Mouse (Mus musculus) ovary, adult 10 weeks (tissue): Measurements from ENCODE around the gene Slc26a8. TPM values are rescaled to one million over a fixed set of nuclear protein-coding genes. Genes with fewer than 3 reads are reported as not detected.

Experiments
- polyA plus RNA-seq: library from polyadenylated mRNA; stranded (reverse); fragments of 350-450 nt; fragmentation: Illumina TruSeq; extraction: RNeasy Lipid Tissue Mini Kit (QIAGEN cat#74804); gene quantifications from one replicate; pipeline ENCODE4 v1.2.3, GENCODE M21; 2014

Gene Slc26a8
- 0.97 TPM for polyA plus RNA-seq

GRCm38 (mm10) chr17:28689586-28690283, at the start of gene Slc26a8:
Gene Slc26a8 (minus strand): TSS chr17:28690233.

GRCm38 (mm10) chr17:28725783-28726182, 35.8 kb upstream of the Slc26a8 start, which contains the start of gene AC170998.1:
Gene AC170998.1 (plus strand): TSS chr17:28726083.

GRCm38 (mm10) chr17:28690776-28691686, 998 bp upstream of the Slc26a8 start, which contains the start of gene Mapk14:
Gene Mapk14 (plus strand): TSS chr17:28691329.

DNA sequence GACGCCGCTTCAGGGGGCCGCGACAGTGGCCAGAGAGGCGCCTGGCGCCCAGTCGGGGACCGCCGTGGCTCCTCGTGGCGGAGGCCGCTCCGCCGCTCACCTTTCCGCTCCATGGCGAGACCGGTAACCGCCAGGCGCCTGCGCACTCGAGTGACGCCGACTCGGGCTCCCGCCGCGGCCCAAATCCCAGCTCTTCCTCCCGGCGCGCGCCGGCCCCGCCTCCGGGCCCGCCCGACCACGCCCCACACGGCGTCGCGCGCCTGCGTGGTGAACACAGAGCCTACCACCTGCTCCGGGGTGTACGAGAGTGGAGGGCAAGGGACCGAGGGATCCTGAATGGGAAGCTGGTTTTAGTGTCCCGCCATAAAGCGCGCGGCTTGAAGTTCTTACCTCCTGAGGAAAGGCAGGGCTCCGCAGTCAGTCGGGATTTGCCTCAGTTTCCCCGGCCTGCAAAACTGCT, 67.7 kb downstream of the Slc26a8 start, which contains the start of gene Srpk1:
Srpk1 (minus strand) TSS at position 410 of the 460 bp plus-strand sequence.

Other genes with a start within 250 kb of the Slc26a8 start
- 158 TPM for gene Fkbp5, start 172.7 kb downstream of the Slc26a8 start, polyA plus RNA-seq
- not detected for gene Armc12, start 159.4 kb downstream of the Slc26a8 start, polyA plus RNA-seq
- not detected for gene Clpsl2, start 140.8 kb downstream of the Slc26a8 start, polyA plus RNA-seq
- 0.97 TPM for gene Clps, start 129.5 kb downstream of the Slc26a8 start, polyA plus RNA-seq
- gene Lhfpl5, start 114.6 kb downstream of the Slc26a8 start, polyA plus RNA-seq, result not detected
- 139 TPM for gene Srpk1, start 67.5 kb downstream of the Slc26a8 start, polyA plus RNA-seq
- gene Mapk14, start 1.1 kb upstream of the Slc26a8 start, polyA plus RNA-seq, result 42.5 TPM
- gene AC170998.1, start 35.9 kb upstream of the Slc26a8 start, polyA plus RNA-seq, result 1.9 TPM
- gene Mapk13, start 79.1 kb upstream of the Slc26a8 start, polyA plus RNA-seq, result not detected
- 18.4 TPM for gene Brpf3, start 110.9 kb upstream of the Slc26a8 start, polyA plus RNA-seq
- gene Pnpla1, start 168.2 kb upstream of the Slc26a8 start, polyA plus RNA-seq, result not detected
- gene 4930539E08Rik, start 225.1 kb upstream of the Slc26a8 start, polyA plus RNA-seq, result not detected